In the genomic region with DNA sequence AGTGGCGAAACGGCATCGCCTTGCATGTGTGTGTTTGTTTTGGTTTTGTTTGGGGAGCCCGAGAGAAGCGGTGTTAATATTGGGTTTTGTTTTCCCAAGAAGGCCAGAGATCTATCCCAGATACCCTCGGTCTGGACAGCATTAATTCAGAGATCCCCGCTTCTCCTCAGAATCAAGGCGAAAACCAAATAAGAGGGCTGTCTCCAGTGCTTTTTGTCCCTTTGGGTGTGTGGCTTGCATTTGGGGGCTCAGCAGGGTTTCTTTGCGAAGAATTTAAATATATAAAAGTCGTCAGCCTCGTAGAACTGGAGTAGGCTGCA, we compare ENCODE assay signal across 8 mouse cellular contexts. TPM values are rescaled to one million over a fixed set of nuclear protein-coding genes. Genes with fewer than 3 reads are reported as not detected.
DNase-seq lines count a peak whose midpoint lies in the region; ATAC-seq and TF ChIP-seq lines count a peak whose summit lies in the region.

No protein-coding gene starts in this region.

- DNase-seq in lung, adult 2 months, result no peak
- no peak for DNase-seq in lung, postnatal 14 days
- no peak for DNase-seq in frontal cortex, postnatal 14 days (ENCODE audit: low spot score in 2 of 2)
- DNase-seq in adrenal gland, postnatal 4 days (ENCODE audit: low spot score in 2 of 2), result no peak
- DNase-seq in layer of hippocampus, postnatal 25 days (ENCODE audit: extremely low spot score in 1 of 2, low spot score in 1 of 2), result no peak

- H3K4me3 ChIP-seq in lung, adult 2 months (replicated peaks; ENCODE audit: extremely low read depth, low read depth, low read length), result peak overlapping the region; percentile 100
- H3K4me3 ChIP-seq in embryonic facial prominence, embryonic 12.5 days, result peak overlapping the region; percentile 76
- H3K4me3 ChIP-seq in intestine, embryonic 15.5 days (replicated peaks), result peak overlapping the region; percentile 90
- peak overlapping the region; percentile 83 for H3K4me3 ChIP-seq in neural tube, embryonic 12.5 days

- no peaks in the 10 kb centered on the region; the same call in 1 of the 2 replicates for H3K36me3 ChIP-seq in embryonic facial prominence, embryonic 12.5 days
- no peaks in the 10 kb centered on the region for H3K36me3 ChIP-seq in intestine, embryonic 15.5 days
- H3K36me3 ChIP-seq in neural tube, embryonic 12.5 days, result peaks cover 4% of the 10 kb centered on the region; the same call in 1 of the 2 replicates

- H3K27ac ChIP-seq in embryonic facial prominence, embryonic 12.5 days, result no peak overlapping the region
- 0 out of 2 replicates have a peak overlapping the region, but pooled peaks have one; percentile 36 for H3K27ac ChIP-seq in intestine, embryonic 15.5 days
- no peak overlapping the region for H3K27ac ChIP-seq in neural tube, embryonic 12.5 days

- TF ChIP-seq POLR2A in lung, adult 2 months (IDR thresholded peaks at IDR 0.05; ENCODE audit: borderline replicate concordance, extremely low read depth, low read depth, low read length), result no peak

- no peak for TF ChIP-seq CTCF in lung, adult 2 months (IDR thresholded peaks at IDR 0.05; ENCODE audit: insufficient read depth, low read length)

- ATAC-seq in embryonic facial prominence, embryonic 12.5 days (ENCODE audit: insufficient number of reproducible peaks, insufficient read depth, low FRiP score, low TSS enrichment), result no peak
- no peak for ATAC-seq in intestine, embryonic 15.5 days
- ATAC-seq in neural tube, embryonic 12.5 days (ENCODE audit: low FRiP score, low read depth), result no peak

- H3K4me1 ChIP-seq in lung, adult 2 months (ENCODE audit: control insufficient read depth, insufficient read depth, low read length), result peaks cover 7% of the 10 kb centered on the region
- peaks cover 13% of the 10 kb centered on the region for H3K4me1 ChIP-seq in embryonic facial prominence, embryonic 12.5 days
- H3K4me1 ChIP-seq in intestine, embryonic 15.5 days (replicated peaks), result peaks cover 8% of the 10 kb centered on the region
- H3K4me1 ChIP-seq in neural tube, embryonic 12.5 days, result peaks cover 15% of the 10 kb centered on the region

- H3K4me2 ChIP-seq in embryonic facial prominence, embryonic 12.5 days (replicated peaks), result peak overlapping the region; percentile 96
- H3K4me2 ChIP-seq in intestine, embryonic 15.5 days (replicated peaks), result peak overlapping the region; percentile 96
- peak overlapping the region; percentile 95 for H3K4me2 ChIP-seq in neural tube, embryonic 12.5 days (replicated peaks)

- peak overlapping the region; percentile 82 for H3K9ac ChIP-seq in embryonic facial prominence, embryonic 12.5 days
- peak overlapping the region; percentile 87 for H3K9ac ChIP-seq in intestine, embryonic 15.5 days
- peak overlapping the region; percentile 87 for H3K9ac ChIP-seq in neural tube, embryonic 12.5 days

- H3K27me3 ChIP-seq in embryonic facial prominence, embryonic 12.5 days, result 0 out of 2 replicates have a peak, but pooled peaks cover 5% of the 10 kb centered on the region
- no peaks in the 10 kb centered on the region for H3K27me3 ChIP-seq in intestine, embryonic 15.5 days (replicated peaks)
- H3K27me3 ChIP-seq in neural tube, embryonic 12.5 days (replicated peaks), result no peaks in the 10 kb centered on the region

- H3K9me3 ChIP-seq in embryonic facial prominence, embryonic 12.5 days, result no peaks in the 10 kb centered on the region
- H3K9me3 ChIP-seq in intestine, embryonic 15.5 days, result no peaks in the 10 kb centered on the region
- peaks cover 9% of the 10 kb centered on the region for H3K9me3 ChIP-seq in neural tube, embryonic 12.5 days

- WGBS in lung, adult 2 months, result 4% methylated on average over 11 of the region's 11 CpGs
- WGBS in embryonic facial prominence, embryonic 12.5 days, result 2% methylated on average over 11 of the region's 11 CpGs
- 4% methylated on average over 11 of the region's 11 CpGs for WGBS in intestine, embryonic 15.5 days
- 2% methylated on average over 11 of the region's 11 CpGs for WGBS in neural tube, embryonic 12.5 days

RNA-seq across cellular contexts. Expression of a gene that starts 0.3 kb away (rescaled TPM):
- 17.7 and 28.9 TPM in 2 replicates for polyA plus RNA-seq in lung, adult 2 months (2012; rRNA removed)
- polyA plus RNA-seq in embryonic facial prominence, embryonic 12.5 days (2016; fragmentation: Nextera tagmentation; extraction: Ambion mirVana), result 10.9 and 11.1 TPM in 2 replicates
- polyA plus RNA-seq in intestine, embryonic 15.5 days (2015; fragmentation: Nextera tagmentation; extraction: Ambion mirVana), result 11.1 and 11.7 TPM in 2 replicates
- 19.7 and 23.3 TPM in 2 replicates for polyA plus RNA-seq in neural tube, embryonic 12.5 days (2016; fragmentation: Nextera tagmentation; extraction: Ambion mirVana)
- total RNA-seq in adrenal gland, postnatal 4 days (2021), result 10 to 100 TPM; 31.7 to 37.5 TPM
- 100 to 1,000 TPM; 166 to 204 TPM for total RNA-seq in layer of hippocampus, postnatal 25 days (2021)

RNA-seq across cellular contexts. Expression of a gene that starts 54.3 kb away (rescaled TPM):
- 16.1 and 16.7 TPM in 2 replicates for polyA plus RNA-seq in lung, adult 2 months (2012; rRNA removed)
- polyA plus RNA-seq in embryonic facial prominence, embryonic 12.5 days (2016; fragmentation: Nextera tagmentation; extraction: Ambion mirVana), result 12.8 and 13.6 TPM in 2 replicates
- 19.8 and 20.4 TPM in 2 replicates for polyA plus RNA-seq in intestine, embryonic 15.5 days (2015; fragmentation: Nextera tagmentation; extraction: Ambion mirVana)
- 9.4 and 9.6 TPM in 2 replicates for polyA plus RNA-seq in neural tube, embryonic 12.5 days (2016; fragmentation: Nextera tagmentation; extraction: Ambion mirVana)
- 10 to 100 TPM; 22.9 to 28.6 TPM for total RNA-seq in adrenal gland, postnatal 4 days (2021)
- total RNA-seq in layer of hippocampus, postnatal 25 days (2021), result 10 to 100 TPM; 35.6 to 44.2 TPM
